Mouse (Mus musculus): ENCODE measurements around the gene Ggct. TPM values are rescaled to one million over a fixed set of nuclear protein-coding genes. Genes with fewer than 3 reads are reported as not detected.

The Ggct gene
- polyA plus RNA-seq (2012; rRNA removed), result 5.6 and 6.0 TPM in 2 replicates

- no peaks in the 10 kb centered on the region for H3K36me3 ChIP-seq (ENCODE audit: control insufficient read depth, insufficient read depth, low read length)
- H3K27ac ChIP-seq (ENCODE audit: control insufficient read depth, insufficient read depth, low read depth, low read length), result peak within 1 kb of the TSS; percentile 95
- peak within 1 kb of the TSS; percentile 90 for H3K4me3 ChIP-seq (ENCODE audit: control insufficient read depth, low read depth, low read length)
- no peaks in the 10 kb centered on the region for H3K27me3 ChIP-seq (ENCODE audit: control insufficient read depth, insufficient read depth, low read length)
- TF ChIP-seq POLR2A (IDR thresholded peaks at IDR 0.05; ENCODE audit: control insufficient read depth, low read depth, low read length) (peak; percentile 88), CTCF (IDR thresholded peaks at IDR 0.05; ENCODE audit: control insufficient read depth, insufficient read depth, insufficient replicate concordance, low read depth, low read length) (peak; percentile 47; the same call in 1 of the 2 replicates)
- H3K4me1 ChIP-seq (ENCODE audit: control insufficient read depth, insufficient read depth, low read length), result no peaks in the 10 kb centered on the region
Measured at GRCm38 (mm10) chr6:54992734-54993260, at the start of gene Ggct. Gene Ggct (minus strand): TSS chr6:54992950.

DNA sequence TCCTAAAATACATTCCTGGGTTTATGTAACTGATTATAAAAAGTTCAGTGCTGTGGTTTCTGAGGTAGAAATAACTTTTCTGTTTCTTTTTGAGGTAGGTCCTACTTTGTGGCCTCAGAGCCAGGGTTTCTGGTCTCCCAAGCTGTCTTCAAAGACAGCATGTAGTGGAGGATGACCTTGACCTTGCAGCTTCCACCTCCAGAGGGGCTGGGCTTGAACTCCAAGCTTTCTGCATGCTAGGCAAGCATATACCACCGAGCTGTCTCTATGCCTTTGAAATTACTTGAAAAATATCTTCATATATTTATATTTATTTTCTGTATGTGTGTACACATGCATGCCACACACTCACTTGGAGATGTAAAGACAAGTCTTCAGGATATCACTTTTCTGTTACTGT is 47.3 kb upstream of the Ggct start:
- TF ChIP-seq CTCF (IDR thresholded peaks at IDR 0.05; ENCODE audit: control insufficient read depth, insufficient read depth, insufficient replicate concordance, low read depth, low read length) (no peak), POLR2A (IDR thresholded peaks at IDR 0.05; ENCODE audit: control insufficient read depth, low read depth, low read length) (no peak)
- H3K4me3 ChIP-seq (ENCODE audit: control insufficient read depth, low read depth, low read length), result no peak overlapping the region
- H3K27ac ChIP-seq (ENCODE audit: control insufficient read depth, insufficient read depth, low read depth, low read length), result no peak overlapping the region
- H3K4me1 ChIP-seq (ENCODE audit: control insufficient read depth, insufficient read depth, low read length), result peaks cover 3% of the 10 kb centered on the region
- no peaks in the 10 kb centered on the region for H3K27me3 ChIP-seq (ENCODE audit: control insufficient read depth, insufficient read depth, low read length)
- H3K36me3 ChIP-seq (ENCODE audit: control insufficient read depth, insufficient read depth, low read length), result no peaks in the 10 kb centered on the region

DNA sequence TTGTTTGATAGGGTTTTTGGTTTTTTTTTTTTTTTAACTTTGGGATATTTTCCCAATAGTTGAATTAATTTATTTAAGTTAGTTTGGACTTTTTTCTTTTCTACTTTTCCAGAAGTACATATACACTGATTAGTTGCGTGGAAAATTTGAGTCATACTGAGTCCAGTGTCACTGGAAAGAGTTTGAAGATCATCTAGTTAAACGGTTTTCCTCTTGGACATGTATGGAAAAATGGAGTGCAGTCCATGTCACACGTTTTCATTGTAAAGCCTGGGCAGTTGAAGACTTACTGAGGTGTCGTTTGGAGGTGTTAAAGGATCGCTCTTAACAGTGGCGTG is 46.7 kb upstream of the Ggct start:
- peaks cover 3% of the 10 kb centered on the region for H3K4me1 ChIP-seq (ENCODE audit: control insufficient read depth, insufficient read depth, low read length)
- TF ChIP-seq CTCF (IDR thresholded peaks at IDR 0.05; ENCODE audit: control insufficient read depth, insufficient read depth, insufficient replicate concordance, low read depth, low read length), result no peak
- TF ChIP-seq POLR2A (IDR thresholded peaks at IDR 0.05; ENCODE audit: control insufficient read depth, low read depth, low read length), result no peak
- no peaks in the 10 kb centered on the region for H3K36me3 ChIP-seq (ENCODE audit: control insufficient read depth, insufficient read depth, low read length)
- H3K4me3 ChIP-seq (ENCODE audit: control insufficient read depth, low read depth, low read length), result no peak overlapping the region
- H3K27me3 ChIP-seq (ENCODE audit: control insufficient read depth, insufficient read depth, low read length), result no peaks in the 10 kb centered on the region
- H3K27ac ChIP-seq (ENCODE audit: control insufficient read depth, insufficient read depth, low read depth, low read length), result no peak overlapping the region

DNA sequence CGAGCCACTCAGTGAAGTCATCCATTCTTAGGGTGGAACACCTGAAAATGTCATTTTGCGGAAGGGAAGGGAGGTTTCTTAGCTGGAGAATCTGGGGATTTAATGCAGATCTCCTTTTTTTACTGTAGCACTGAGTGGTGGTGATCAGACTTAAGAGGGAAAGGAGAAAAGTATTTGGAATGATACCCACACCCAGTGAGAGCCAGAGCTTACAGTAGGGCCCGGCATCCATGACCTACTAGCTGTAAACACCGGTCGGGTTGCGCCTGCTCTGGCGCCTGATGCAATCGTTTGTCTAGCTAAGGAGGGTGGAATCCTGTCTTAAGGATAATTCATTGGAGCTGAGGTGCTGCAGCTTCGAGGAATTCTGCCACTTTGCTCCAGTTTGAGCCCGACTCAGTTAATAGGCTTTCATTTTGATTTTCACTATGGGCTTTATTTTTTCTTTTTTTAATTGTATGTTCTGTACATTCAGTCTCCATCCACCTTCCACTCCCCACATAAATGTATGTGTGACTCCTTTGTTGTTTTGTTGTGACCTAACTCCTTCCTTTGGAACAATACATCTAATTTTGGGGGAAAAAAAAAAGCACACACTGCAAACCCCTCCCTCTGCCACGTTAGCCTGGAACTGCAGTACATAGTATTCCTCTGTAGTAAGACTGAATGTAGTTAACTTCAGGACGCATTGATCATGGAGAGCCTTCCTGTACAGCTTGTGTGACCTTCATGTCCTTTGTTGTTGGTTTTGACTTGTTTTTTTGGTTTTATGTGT is 46.1 kb upstream of the Ggct start:
- H3K27ac ChIP-seq (ENCODE audit: control insufficient read depth, insufficient read depth, low read depth, low read length), result peak overlapping the region; percentile 75; the same call in 1 of the 2 replicates
- no peaks in the 10 kb centered on the region for H3K27me3 ChIP-seq (ENCODE audit: control insufficient read depth, insufficient read depth, low read length)
- TF ChIP-seq POLR2A (IDR thresholded peaks at IDR 0.05; ENCODE audit: control insufficient read depth, low read depth, low read length) (no peak), CTCF (IDR thresholded peaks at IDR 0.05; ENCODE audit: control insufficient read depth, insufficient read depth, insufficient replicate concordance, low read depth, low read length) (no peak)
- H3K4me3 ChIP-seq (ENCODE audit: control insufficient read depth, low read depth, low read length), result peak overlapping the region; percentile 95
- peaks cover 3% of the 10 kb centered on the region for H3K4me1 ChIP-seq (ENCODE audit: control insufficient read depth, insufficient read depth, low read length)
- H3K36me3 ChIP-seq (ENCODE audit: control insufficient read depth, insufficient read depth, low read length), result no peaks in the 10 kb centered on the region

GRCm38 (mm10) chr6:55037799-55038670 is 45.3 kb upstream of the Ggct start, which contains the start of gene Gars:
Gene Gars (plus strand): TSS chr6:55038007.
- TF ChIP-seq POLR2A (IDR thresholded peaks at IDR 0.05; ENCODE audit: control insufficient read depth, low read depth, low read length) (peak; percentile 68), CTCF (IDR thresholded peaks at IDR 0.05; ENCODE audit: control insufficient read depth, insufficient read depth, insufficient replicate concordance, low read depth, low read length) (no peak)
- Histone ChIP-seq H3K36me3 (ENCODE audit: control insufficient read depth, insufficient read depth, low read length) (no peaks in the 10 kb centered on the region), H3K4me1 (ENCODE audit: control insufficient read depth, insufficient read depth, low read length) (peaks cover 3% of the 10 kb centered on the region), H3K27ac (ENCODE audit: control insufficient read depth, insufficient read depth, low read depth, low read length) (peak within 1 kb of the TSS; percentile 75), H3K4me3 (ENCODE audit: control insufficient read depth, low read depth, low read length) (peak within 1 kb of the TSS; percentile 95), H3K27me3 (ENCODE audit: control insufficient read depth, insufficient read depth, low read length) (no peaks in the 10 kb centered on the region)

- Histone ChIP-seq H3K27ac (ENCODE audit: control insufficient read depth, insufficient read depth, low read depth, low read length) (no peak overlapping the region), H3K4me3 (ENCODE audit: control insufficient read depth, low read depth, low read length) (no peak overlapping the region; the same call in 1 of the 2 replicates), H3K27me3 (ENCODE audit: control insufficient read depth, insufficient read depth, low read length) (no peaks in the 10 kb centered on the region), H3K36me3 (ENCODE audit: control insufficient read depth, insufficient read depth, low read length) (no peaks in the 10 kb centered on the region), H3K4me1 (ENCODE audit: control insufficient read depth, insufficient read depth, low read length) (peaks cover 3% of the 10 kb centered on the region)
- TF ChIP-seq POLR2A (IDR thresholded peaks at IDR 0.05; ENCODE audit: control insufficient read depth, low read depth, low read length) (no peak), CTCF (IDR thresholded peaks at IDR 0.05; ENCODE audit: control insufficient read depth, insufficient read depth, insufficient replicate concordance, low read depth, low read length) (no peak)
Measured at GRCm38 (mm10) chr6:55036731-55037130, 44.0 kb upstream of the Ggct start.

DNA sequence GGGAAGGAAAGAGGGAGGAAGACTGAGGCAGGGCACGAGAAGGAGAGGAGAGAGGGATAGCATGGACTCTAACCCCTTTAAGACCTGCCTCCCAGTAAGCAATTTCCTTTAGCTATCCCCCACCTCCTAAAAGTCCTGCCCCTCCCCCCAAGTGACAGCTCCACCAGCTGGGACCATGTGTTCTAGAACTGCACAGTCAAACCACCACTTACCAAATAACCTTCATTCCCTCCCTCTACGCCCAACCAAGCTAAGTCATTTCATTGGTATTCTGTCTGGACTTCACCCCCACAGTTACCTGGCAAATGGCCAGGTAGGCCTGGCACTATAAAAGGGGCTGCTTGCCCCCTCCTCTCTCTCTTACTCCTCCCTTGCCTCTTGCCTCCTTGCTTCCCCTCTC is 34.9 kb upstream of the Ggct start:
- no peaks in the 10 kb centered on the region for H3K36me3 ChIP-seq (ENCODE audit: control insufficient read depth, insufficient read depth, low read length)
- peaks cover 4% of the 10 kb centered on the region; the same call in 1 of the 2 replicates for H3K4me1 ChIP-seq (ENCODE audit: control insufficient read depth, insufficient read depth, low read length)
- TF ChIP-seq POLR2A (IDR thresholded peaks at IDR 0.05; ENCODE audit: control insufficient read depth, low read depth, low read length) (no peak), CTCF (IDR thresholded peaks at IDR 0.05; ENCODE audit: control insufficient read depth, insufficient read depth, insufficient replicate concordance, low read depth, low read length) (no peak)
- H3K27ac ChIP-seq (ENCODE audit: control insufficient read depth, insufficient read depth, low read depth, low read length), result no peak overlapping the region
- H3K27me3 ChIP-seq (ENCODE audit: control insufficient read depth, insufficient read depth, low read length), result no peaks in the 10 kb centered on the region
- H3K4me3 ChIP-seq (ENCODE audit: control insufficient read depth, low read depth, low read length), result no peak overlapping the region

Data from testis, adult 2 months (tissue).